Mouse (Mus musculus) liver, embryonic 15.5 days (tissue): ENCODE results near the gene Syce2. TPM values are rescaled to one million over a fixed set of nuclear protein-coding genes. Genes with fewer than 3 reads are reported as not detected.

Experiments
- ATAC-seq: fragments of 200-750 bp; cut with Nextera tagmentation; 2 replicates; pipeline ENCODE4 v1.8.0; 2017; ENCODE audit warnings: moderate number of reproducible peaks, mild to moderate bottlenecking, moderate library complexity; ENCODE audit not compliant: insufficient read depth
- H3K27ac ChIP-seq: fragments of 300-500 bp; sonication (generic); replicated peaks from 2 replicates; pipeline ENCODE4 v1.5.1; 2015; ENCODE audit warnings: mild to moderate bottlenecking, inconsistent platforms
- H3K27me3 ChIP-seq: fragments of 300-500 bp; sonication (generic); 2 replicates; pipeline ENCODE4 v1.6.1; 2015; ENCODE audit warnings: mild to moderate bottlenecking, inconsistent platforms
- H3K36me3 ChIP-seq: fragments of 300-500 bp; sonication (generic); replicated peaks from 2 replicates; pipeline ENCODE4 v1.6.1; 2015; ENCODE audit warnings: moderate library complexity, mild to moderate bottlenecking, inconsistent platforms
- H3K4me1 ChIP-seq: fragments of 300-500 bp; sonication (generic); replicated peaks from 2 replicates; pipeline ENCODE4 v1.6.1; 2015; ENCODE audit warnings: inconsistent platforms
- H3K4me2 ChIP-seq: fragments of 300-500 bp; sonication (generic); 2 replicates; pipeline ENCODE4 v1.6.1; 2015; ENCODE audit warnings: moderate library complexity, mild to moderate bottlenecking, inconsistent platforms
- H3K4me3 ChIP-seq: fragments of 300-500 bp; sonication (generic); replicated peaks from 2 replicates; pipeline ENCODE4 v1.5.1; 2015; ENCODE audit warnings: mild to moderate bottlenecking, inconsistent platforms
- H3K9ac ChIP-seq: fragments of 300-500 bp; sonication (generic); 2 replicates; pipeline ENCODE4 v1.6.1; 2015; ENCODE audit warnings: moderate library complexity, mild to moderate bottlenecking, inconsistent platforms
- H3K9me3 ChIP-seq: fragments of 300-500 bp; sonication (generic); replicated peaks from 2 replicates; pipeline ENCODE4 v1.6.1; 2016; ENCODE audit warnings: inconsistent platforms
- WGBS: fragments of 180-500 bp; shearing (Covaris S2); methylation state at CpG from one replicate; pipeline ENCODE4 v1.1.7; 2015; ENCODE audit warnings: mixed read lengths; ENCODE audit not compliant: insufficient replicate concordance; 5-methylcytosine and 5-hydroxymethylcytosine counted together
- polyA plus RNA-seq: library from polyadenylated mRNA; unstranded; fragments of >200 nt; fragmentation: Nextera tagmentation; extraction: Ambion mirVana; gene quantifications from 2 replicates; pipeline ENCODE4 v1.2.1, GENCODE M21; 2015

The Syce2 gene
- polyA plus RNA-seq, 1 experiment from 2014 or later = 55.0 TPM

DNA sequence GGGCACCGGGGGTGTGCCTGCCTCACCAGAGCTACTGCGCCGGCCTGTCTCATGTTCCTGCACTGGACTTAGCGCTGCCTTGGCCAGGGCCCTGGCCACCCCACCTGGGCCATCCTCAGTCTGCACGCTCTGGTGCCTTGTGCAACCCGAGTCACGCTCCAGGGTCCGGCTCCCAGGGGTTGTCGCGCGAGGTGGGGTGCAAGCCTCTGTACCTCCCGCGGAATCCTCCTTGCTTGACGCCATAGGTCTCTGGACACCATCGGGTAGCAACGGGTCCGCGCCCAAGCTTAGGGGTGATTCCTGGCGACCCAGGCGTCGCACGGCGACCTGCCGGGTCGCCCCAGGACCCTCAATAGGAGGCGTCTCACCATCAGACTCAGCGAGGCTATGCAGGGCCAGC lies 40.5 kb downstream of the Syce2 start:
- WGBS = 34% methylated on average over 27 of the region's 27 CpGs
- no peak for ATAC-seq

GRCm38 (mm10) chr8:84912895-84913501 lies 41.1 kb downstream of the Syce2 start:
- Histone ChIP-seq H3K4me2 (peak overlapping the region; percentile 96), H3K36me3 (peaks cover 12% of the 10 kb centered on the region), H3K9ac (peak overlapping the region; percentile 57), H3K27ac (peak overlapping the region; percentile 66), H3K9me3 (no peaks in the 10 kb centered on the region), H3K4me1 (peaks cover 47% of the 10 kb centered on the region), H3K27me3 (peaks cover 56% of the 10 kb centered on the region), H3K4me3 (peak overlapping the region; percentile 57)
- 2% methylated on average over 55 of the region's 55 CpGs for WGBS
- peak; percentile 47 for ATAC-seq

More for the DNA sequence above, 40.5 kb downstream of the Syce2 start:
- Histone ChIP-seq H3K4me1 (peaks cover 53% of the 10 kb centered on the region), H3K27ac (0 out of 2 replicates have a peak overlapping the region, but pooled peaks have one; percentile 66), H3K9me3 (no peaks in the 10 kb centered on the region), H3K27me3 (peaks cover 50% of the 10 kb centered on the region), H3K4me3 (peak overlapping the region; percentile 57), H3K36me3 (peaks cover 15% of the 10 kb centered on the region), H3K4me2 (peak overlapping the region; percentile 96), H3K9ac (peak overlapping the region; percentile 57; the same call in 1 of the 2 replicates)

DNA sequence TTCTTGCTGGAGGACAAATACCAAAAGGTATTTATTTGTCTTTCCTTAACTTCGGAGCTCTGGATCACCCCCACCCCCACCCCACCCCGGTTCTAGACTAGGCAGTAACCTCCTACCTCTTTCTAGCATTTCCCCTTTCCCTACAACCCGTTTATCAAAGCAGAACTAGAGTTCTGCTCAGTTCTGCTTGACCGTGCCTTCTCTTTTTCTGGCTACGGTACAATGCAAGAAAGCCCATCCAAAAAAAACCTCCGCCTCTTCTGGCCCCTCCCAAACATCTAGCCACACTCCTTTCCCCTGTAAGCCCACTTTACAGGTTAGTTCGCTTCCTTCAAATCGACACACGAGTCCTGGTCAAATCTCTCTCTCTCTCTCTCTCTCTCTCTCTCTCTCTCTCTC lies 41.6 kb downstream of the Syce2 start:
- Histone ChIP-seq H3K27ac (peak overlapping the region; percentile 66), H3K4me1 (peaks cover 44% of the 10 kb centered on the region), H3K4me3 (peak overlapping the region; percentile 57), H3K9ac (peak overlapping the region; percentile 57), H3K27me3 (peaks cover 61% of the 10 kb centered on the region), H3K36me3 (peaks cover 12% of the 10 kb centered on the region), H3K4me2 (peak overlapping the region; percentile 96), H3K9me3 (no peaks in the 10 kb centered on the region)
- 13% methylated on average over 9 of the region's 9 CpGs for WGBS
- ATAC-seq = no peak

DNA sequence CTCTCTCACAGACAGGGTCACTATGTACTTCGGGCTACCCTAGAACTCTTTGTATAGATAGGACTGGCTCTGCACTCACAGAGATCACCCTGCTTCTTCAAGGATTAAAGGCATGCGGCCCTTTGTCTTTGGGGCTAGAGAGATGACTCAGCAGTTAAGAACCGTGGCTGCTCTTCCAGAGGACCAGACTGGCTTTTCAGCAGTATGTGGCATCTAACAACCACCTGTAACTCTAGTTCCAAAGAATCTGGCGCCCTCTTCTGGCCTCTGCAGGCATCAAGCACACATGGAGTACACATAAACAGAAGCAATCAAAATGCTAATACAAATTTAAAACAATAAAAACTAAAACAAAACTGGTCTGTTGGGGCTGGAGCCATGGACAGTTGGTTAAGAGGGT lies 42.0 kb downstream of the Syce2 start:
- ATAC-seq = no peak
- no peak overlapping the region for H3K9ac ChIP-seq
- no peaks in the 10 kb centered on the region for H3K9me3 ChIP-seq
- peaks cover 65% of the 10 kb centered on the region for H3K27me3 ChIP-seq
- peaks cover 12% of the 10 kb centered on the region for H3K36me3 ChIP-seq
- WGBS = 15% methylated on average over 4 of the region's 4 CpGs
- peak overlapping the region; percentile 96 for H3K4me2 ChIP-seq
- peak overlapping the region; percentile 66; the same call in 1 of the 2 replicates for H3K27ac ChIP-seq
- peaks cover 40% of the 10 kb centered on the region for H3K4me1 ChIP-seq
- peak overlapping the region; percentile 57; the same call in 1 of the 2 replicates for H3K4me3 ChIP-seq

DNA sequence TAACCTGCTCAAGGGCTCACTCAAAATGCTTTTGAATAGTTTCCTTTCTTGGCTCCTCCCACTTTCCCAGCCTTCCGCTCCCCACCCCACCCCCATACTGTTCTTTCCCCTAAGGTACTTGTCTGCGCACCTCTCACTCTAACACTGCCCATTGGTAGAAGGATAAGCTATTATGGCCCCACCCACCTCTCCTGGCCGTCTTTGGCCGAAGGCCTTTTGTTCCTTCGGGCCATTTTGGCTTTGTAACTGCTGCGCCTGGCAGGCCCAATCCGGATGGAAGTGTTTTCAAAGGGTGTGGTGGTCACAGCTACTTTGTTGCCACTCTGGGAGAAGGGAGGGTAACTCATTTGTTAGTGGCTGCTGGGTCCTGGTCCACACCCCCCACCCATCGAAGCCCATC lies 43.4 kb downstream of the Syce2 start:
- H3K36me3 ChIP-seq = peaks cover 12% of the 10 kb centered on the region
- H3K4me3 ChIP-seq = no peak overlapping the region
- no peak for ATAC-seq
- 78% methylated on average over 8 of the region's 8 CpGs for WGBS
- H3K4me1 ChIP-seq = peaks cover 26% of the 10 kb centered on the region
- no peak overlapping the region for H3K27ac ChIP-seq
- no peak overlapping the region for H3K9ac ChIP-seq
- no peaks in the 10 kb centered on the region for H3K9me3 ChIP-seq
- H3K4me2 ChIP-seq = no peak overlapping the region
- H3K27me3 ChIP-seq = peaks cover 73% of the 10 kb centered on the region

- Histone ChIP-seq H3K36me3 (no peaks in the 10 kb centered on the region), H3K4me3 (no peak overlapping the region), H3K9me3 (no peaks in the 10 kb centered on the region), H3K27me3 (peaks cover 61% of the 10 kb centered on the region), H3K4me2 (no peak overlapping the region), H3K27ac (no peak overlapping the region), H3K9ac (no peak overlapping the region), H3K4me1 (peaks cover 15% of the 10 kb centered on the region)
- ATAC-seq = no peak
- WGBS = 32% methylated on average over 20 of the region's 20 CpGs
Observed at GRCm38 (mm10) chr8:84917781-84918180, 45.9 kb downstream of the Syce2 start.

DNA sequence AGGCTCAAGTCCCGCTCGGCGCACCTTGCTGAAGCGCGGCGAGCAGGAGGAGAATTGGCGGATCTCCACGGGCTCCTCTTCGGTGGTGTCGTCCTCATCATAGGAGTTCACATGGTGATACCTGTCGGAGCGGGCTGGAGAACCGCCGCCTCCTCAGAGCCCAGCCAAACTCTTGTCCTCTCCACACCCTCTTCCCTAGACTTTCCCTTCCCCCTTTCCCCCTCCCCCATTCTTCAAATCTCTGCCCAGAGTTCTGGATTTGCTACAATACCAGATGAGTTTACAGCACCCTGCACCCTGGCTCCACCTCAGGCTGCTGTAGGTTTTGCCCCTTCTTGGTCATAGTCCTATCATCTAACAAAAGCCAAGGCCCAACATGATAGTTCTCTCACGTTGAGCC lies 46.7 kb downstream of the Syce2 start:
- Histone ChIP-seq H3K27ac (no peak overlapping the region), H3K27me3 (peaks cover 58% of the 10 kb centered on the region), H3K36me3 (no peaks in the 10 kb centered on the region), H3K9ac (no peak overlapping the region), H3K4me1 (peaks cover 8% of the 10 kb centered on the region), H3K4me3 (no peak overlapping the region), H3K4me2 (no peak overlapping the region), H3K9me3 (no peaks in the 10 kb centered on the region)
- no peak for ATAC-seq
- 81% methylated on average over 15 of the region's 15 CpGs for WGBS

GRCm38 (mm10) chr8:84921596-84921995 lies 49.7 kb downstream of the Syce2 start:
- H3K36me3 ChIP-seq = no peaks in the 10 kb centered on the region
- no peak overlapping the region for H3K27ac ChIP-seq
- ATAC-seq = no peak
- no peak overlapping the region for H3K4me3 ChIP-seq
- H3K4me2 ChIP-seq = no peak overlapping the region
- H3K27me3 ChIP-seq = peaks cover 56% of the 10 kb centered on the region
- WGBS = 62% methylated on average over 2 of the region's 2 CpGs
- H3K9ac ChIP-seq = no peak overlapping the region
- no peaks in the 10 kb centered on the region for H3K9me3 ChIP-seq
- 0 out of 2 replicates have a peak, but pooled peaks cover 4% of the 10 kb centered on the region for H3K4me1 ChIP-seq

- Histone ChIP-seq H3K36me3 (no peaks in the 10 kb centered on the region), H3K4me1 (peaks cover 15% of the 10 kb centered on the region), H3K9me3 (no peaks in the 10 kb centered on the region), H3K4me3 (no peak overlapping the region), H3K27ac (no peak overlapping the region), H3K4me2 (no peak overlapping the region), H3K27me3 (peaks cover 55% of the 10 kb centered on the region), H3K9ac (no peak overlapping the region)
- no peak for ATAC-seq
- 48% methylated on average over 7 of the region's 7 CpGs for WGBS
Observed at GRCm38 (mm10) chr8:84925557-84925956, 53.6 kb downstream of the Syce2 start.

DNA sequence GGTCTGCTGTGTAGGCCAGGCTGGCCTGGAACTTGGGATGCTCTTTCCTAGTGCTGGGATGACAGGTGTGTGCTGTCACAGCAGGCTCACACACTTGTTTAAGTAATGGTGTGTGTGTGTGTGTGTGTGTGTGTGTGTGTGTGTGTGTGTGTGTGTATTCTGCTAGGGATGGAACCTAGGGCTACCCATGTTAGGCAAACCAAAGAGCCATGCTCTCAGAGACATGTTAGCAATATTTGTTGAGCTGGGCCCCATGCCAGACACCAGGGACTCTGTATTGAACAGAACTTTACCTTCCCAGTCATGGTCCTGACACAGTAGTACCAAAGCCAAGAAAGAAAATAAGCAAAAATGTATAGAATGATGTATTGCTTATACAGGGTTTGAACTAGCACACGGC lies 55.6 kb downstream of the Syce2 start:
- Histone ChIP-seq H3K27ac (no peak overlapping the region), H3K4me2 (no peak overlapping the region), H3K27me3 (peaks cover 73% of the 10 kb centered on the region), H3K4me1 (peaks cover 15% of the 10 kb centered on the region), H3K9ac (no peak overlapping the region), H3K9me3 (no peaks in the 10 kb centered on the region), H3K36me3 (no peaks in the 10 kb centered on the region), H3K4me3 (no peak overlapping the region)
- ATAC-seq = no peak
- 52% methylated on average over 1 of the region's 1 CpGs for WGBS

GRCm38 (mm10) chr8:84928456-84929306 lies 56.8 kb downstream of the Syce2 start:
- peaks cover 79% of the 10 kb centered on the region for H3K27me3 ChIP-seq
- H3K36me3 ChIP-seq = no peaks in the 10 kb centered on the region
- peak overlapping the region; percentile 39 for H3K4me2 ChIP-seq
- ATAC-seq = peak; percentile 37
- peak overlapping the region; percentile 14; the same call in 1 of the 2 replicates for H3K4me3 ChIP-seq
- H3K27ac ChIP-seq = no peak overlapping the region
- no peaks in the 10 kb centered on the region for H3K9me3 ChIP-seq
- H3K4me1 ChIP-seq = peaks cover 13% of the 10 kb centered on the region
- 5% methylated on average over 52 of the region's 52 CpGs for WGBS
- H3K9ac ChIP-seq = no peak overlapping the region
